Mouse (Mus musculus) frontal cortex, postnatal 14 days (tissue): ENCODE measurements at regions not wholly inside any gene's neighbourhood (a gene's known extent, or its start where the extent isn't known, plus 50 kb on each side); places are given as distances from the start of the nearest gene placed in this dataset.
"Not testable (repeated sequence)": the region's sequence is repeated elsewhere in the genome, so short reads cannot be mapped to it uniquely, and the experiment has no call there.

Source experiments
- DNase-seq, 2 experiments: peaks; one replicate each; pipeline ENCODE4 v3.0.0; 2022; ENCODE audit warnings: low spot score in 2 of 2

DNA sequence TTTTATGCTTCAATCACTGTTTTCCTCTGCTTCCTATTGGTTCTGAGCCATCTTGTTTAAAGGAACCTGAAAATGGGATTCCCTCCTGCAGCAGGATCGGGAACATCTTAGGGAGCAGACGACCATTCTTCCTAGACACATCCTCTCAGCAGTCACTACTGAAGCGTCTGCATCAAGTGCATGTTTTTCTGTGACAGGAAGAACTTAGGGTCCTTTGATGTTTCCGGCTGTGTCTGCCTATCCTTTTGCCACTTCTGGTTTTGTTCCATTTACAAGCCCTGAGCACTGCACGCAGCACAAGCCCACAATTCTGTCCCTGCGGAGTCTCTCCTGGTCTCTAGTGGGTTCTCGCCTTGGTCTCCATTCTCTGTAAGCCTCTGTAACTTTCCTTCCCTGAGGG, 163.9 kb upstream of the Zfp637 start:
- no peak for DNase-seq

DNA sequence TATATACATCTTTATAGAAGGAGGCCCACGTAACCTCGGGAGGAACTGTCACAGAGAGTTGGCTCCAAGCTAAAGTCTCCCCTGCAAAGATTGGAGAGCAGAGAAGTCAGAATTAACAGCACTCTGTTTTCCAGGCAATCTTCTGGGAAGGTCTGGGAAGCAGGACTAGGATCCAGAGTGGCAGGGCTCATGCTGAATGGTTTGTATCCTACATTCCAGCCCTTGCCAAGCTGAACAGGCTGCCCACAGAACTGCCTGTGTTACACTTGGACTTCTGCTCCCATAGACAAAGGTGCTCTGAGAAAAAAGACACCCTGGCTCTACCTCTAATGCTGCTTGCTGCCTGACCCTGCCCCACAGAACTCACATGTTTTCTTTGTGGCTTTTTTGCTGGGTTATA, 163.2 kb upstream of the Zfp637 start:
- DNase-seq: no peak

DNA sequence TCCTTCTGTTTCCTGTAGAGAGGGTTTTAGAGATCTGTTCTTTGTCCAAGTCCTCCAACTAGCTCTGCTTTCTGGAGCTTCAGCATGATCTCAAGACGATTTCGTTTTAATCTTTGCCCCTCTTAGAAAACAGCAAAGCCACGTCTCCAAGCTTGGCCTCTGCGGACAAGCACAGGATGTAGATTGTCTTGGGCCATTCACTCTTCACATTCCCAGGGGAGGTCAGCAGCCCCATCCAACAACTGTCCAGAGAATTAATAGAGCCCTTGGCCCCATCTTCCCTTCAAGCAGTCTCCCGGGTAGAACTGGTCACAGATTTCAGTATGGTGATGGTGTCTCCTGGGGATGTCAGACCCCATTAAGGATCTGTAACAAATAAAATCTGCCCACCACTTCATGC, 162.7 kb upstream of the Zfp637 start:
- no peak for DNase-seq

- DNase-seq: no peak
These were observed 162.1 kb upstream of the Zfp637 start for GRCm38 (mm10) chr6:117678877-117679276.

GRCm38 (mm10) chr6:117686212-117686611, 154.8 kb upstream of the Zfp637 start:
- DNase-seq: no peak

DNA sequence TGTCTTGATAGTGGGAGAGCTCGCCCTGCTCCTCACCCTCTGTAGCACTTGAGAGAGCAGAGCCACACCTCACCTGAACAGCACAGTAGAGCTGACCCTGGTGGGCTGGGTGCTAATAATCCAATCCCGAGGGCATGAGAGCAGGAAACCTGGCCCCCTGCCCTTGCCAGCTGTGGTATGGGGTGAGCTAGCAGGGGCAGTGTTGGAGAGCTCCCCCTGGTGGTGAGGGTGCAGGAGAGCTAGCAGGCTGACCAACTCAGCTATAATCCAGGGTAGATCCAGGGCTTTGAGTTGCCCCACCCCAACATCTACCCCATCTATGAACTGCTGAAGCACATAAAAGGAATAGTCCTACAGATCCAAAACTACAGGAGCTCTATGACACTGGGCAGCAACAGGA, 153.9 kb upstream of the Zfp637 start:
- DNase-seq: no peak

GRCm38 (mm10) chr6:117688664-117689178, 152.3 kb upstream of the Zfp637 start:
- no peak for DNase-seq

DNA sequence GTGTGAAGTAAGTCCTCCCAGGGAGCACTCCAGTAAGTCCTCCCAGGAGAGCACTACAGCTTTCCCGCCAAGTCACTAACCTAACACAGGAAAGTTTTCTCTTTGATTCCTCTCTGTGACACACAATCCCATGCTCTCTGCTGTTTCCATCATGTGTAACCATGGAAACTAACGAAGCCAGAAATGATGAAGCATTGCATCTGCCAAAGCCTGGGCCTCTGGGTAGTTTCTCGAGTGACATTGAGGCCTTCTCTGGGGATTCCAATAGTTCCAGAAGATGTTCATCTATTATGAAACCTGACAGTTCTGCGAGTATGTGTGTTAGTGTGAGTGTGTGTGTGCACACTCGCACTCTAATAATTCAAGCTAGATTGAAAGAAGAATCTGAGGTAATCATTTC, 140.7 kb upstream of the Zfp637 start:
- DNase-seq: no peak

- no peak for DNase-seq
These were observed 139.4 kb upstream of the Zfp637 start for GRCm38 (mm10) chr6:117701547-117701946.

GRCm38 (mm10) chr6:117706006-117706405, 135.0 kb upstream of the Zfp637 start:
- no peak for DNase-seq

GRCm38 (mm10) chr6:117709212-117709611, 131.8 kb upstream of the Zfp637 start:
- DNase-seq: no peak

DNA sequence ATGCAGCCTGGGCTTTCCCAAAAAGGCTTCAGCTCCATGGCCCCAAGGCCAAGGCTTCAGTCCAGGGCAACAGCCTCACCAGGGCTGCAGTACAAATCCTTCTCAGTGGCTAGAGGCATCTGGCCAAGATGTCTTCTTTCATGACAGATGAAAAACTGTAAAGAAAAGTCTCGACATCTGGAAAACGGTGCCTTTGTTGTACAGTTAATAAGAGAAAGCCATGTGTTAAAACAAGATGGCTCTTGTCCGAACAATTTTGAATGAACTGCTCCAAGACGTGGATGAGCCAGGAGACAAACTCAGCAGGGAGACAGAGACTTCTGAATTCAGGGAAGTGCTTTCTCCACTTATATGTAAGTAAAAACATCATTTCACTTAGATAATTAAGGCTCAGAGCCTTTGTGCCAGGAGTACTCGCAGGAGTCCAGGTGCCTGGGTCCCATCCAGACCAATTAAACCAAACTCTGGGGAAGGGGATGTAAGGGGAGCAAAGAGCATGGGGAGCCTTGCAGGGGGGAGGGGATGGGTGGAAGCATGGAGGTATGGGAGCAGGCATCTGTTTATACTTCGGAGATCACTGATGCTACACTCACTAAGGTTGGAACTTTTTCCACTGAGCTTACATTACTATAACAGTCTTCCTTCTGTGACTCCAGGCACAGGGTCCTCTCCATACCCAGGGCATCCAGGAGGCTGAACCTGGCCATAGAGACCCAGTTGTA, 125.8 kb upstream of the Zfp637 start:
- DNase-seq: no peak

GRCm38 (mm10) chr6:117716422-117716821, 124.6 kb upstream of the Zfp637 start:
- not testable (repeated sequence) for DNase-seq

DNA sequence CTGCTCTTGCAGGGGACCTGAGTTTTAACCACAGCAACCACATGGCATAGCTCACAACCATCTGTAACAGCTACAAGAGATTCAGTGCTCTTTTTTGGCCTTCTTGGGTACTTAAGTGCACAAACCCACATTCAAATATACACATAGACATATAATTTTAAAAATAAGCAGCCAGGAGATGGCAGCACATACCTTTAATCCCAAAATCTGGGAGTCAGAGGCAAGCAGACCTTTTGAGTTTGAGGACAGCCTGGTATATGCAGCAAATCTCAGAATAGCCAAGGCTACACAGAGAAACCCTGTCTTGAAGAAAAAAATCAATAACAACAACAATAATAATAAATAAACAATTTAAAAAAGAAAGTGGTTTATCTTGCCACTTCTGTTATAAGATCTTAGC, 88.6 kb upstream of the Zfp637 start:
- not testable (repeated sequence) for DNase-seq

DNA sequence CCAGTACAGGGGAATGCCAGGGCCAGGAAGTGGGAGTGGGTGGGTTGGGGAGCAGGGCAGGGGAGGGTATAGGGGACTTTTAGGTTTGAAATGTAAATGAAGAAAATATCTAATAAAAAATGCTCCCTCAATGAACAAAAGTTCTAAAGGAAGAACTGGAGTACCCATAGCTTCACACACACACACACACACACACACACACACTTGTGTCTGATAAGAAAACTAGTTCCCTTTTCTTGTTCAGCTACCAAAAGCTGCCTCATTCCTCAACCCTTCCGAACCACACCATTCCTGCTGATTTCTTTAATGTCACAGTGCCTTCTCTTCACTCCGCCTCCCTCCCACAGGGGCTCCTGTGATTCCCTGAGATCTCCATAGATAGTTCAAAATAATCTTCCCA, 85.3 kb upstream of the Zfp637 start:
- DNase-seq: not testable (repeated sequence)

GRCm38 (mm10) chr6:117756176-117756575, 84.8 kb upstream of the Zfp637 start:
- no peak for DNase-seq

DNA sequence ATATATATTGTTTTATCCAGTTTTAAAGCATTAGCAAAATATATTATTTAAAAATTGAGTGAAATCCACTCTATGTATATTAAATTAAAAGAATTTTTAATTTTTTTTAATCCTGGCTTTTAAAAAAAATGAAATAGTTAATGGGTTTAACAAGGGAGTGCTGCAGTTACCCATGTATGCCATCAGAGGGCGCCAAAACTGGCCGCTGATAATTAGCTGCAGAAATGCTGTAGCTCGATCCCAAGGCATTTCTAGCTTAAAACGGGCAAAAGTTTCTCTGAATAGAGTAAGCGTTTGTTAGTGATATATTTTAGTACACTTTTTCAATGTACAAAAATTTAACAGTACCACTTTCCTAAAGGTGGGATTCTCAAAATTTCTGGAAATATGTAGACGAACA, 82.5 kb upstream of the Zfp637 start:
- peak in 1 of 2 experiments; percentile 35 for DNase-seq

DNA sequence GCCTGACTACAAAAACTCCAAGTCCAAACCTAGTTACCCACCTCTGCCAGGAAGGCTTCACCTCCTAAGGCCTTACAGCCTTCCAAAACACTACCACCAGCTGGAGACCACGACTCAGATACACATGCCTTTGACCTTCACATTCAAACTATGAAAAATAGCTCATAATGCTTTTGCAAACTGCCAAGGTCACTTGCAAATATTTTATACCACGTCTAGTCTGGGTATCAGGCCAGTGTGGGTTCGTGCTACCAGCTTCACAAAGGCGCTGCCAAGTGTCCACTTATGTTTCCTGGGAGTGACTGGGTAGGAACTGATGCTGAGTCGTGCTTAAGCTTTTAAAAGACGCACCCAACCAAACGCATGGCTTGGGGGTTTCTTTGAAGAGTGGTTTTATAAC, 69.5 kb upstream of the Zfp637 start:
- no peak for DNase-seq

DNA sequence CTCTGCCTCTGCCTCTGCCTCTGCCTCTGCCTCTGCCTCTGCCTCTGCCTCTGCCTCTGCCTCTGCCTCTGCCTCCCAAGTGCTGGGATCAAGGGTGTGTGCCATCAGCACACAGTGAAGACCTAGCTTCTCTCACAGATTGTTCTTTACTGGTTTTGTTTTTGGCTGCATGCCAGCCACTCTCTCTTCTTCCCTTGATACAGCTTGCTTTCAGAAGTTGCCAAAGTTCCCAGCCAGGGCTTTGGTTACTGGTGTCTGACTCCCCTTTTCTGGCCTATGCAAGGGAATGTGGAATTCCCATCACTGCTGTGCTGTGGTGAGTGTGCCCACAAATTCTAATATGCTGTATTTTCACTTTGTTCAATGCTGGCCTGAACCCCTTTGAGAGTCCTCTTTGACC, 68.6 kb upstream of the Zfp637 start:
- no peak for DNase-seq

DNA sequence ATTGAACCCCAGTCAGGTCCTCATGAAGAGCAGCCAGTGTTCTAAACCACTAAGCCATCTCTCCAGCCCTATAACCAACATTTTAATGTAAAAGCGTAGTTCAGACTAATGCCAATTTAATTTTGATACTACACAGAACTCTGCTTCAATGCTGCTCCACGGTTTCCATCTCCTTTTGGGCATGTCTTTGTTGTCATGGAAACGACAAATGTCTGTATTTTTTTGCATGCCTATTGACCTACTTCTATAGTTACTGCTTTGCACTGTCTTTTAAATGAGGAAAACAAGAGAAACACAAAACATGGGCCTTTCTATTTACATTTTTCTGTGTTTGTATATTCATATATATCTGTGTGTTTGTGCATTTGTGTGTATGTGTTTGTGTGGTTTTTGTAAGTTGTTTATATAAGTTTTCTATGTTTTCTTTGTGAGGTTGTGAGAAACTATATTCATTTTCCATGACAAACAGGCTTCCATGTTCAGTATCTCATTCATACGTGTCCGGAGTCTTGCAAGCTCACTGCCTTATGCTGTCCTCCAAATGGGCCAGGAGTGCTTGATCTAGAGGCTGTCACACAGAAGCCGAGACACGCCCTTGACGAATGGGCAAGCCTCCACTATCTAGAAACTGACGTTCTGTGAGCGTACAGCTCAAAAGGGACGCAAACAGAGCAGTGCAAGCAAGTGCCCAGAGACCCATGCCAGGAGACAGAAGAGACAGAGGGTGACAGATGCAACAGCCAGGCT, 65.5 kb upstream of the Zfp637 start:
- no peak for DNase-seq

DNA sequence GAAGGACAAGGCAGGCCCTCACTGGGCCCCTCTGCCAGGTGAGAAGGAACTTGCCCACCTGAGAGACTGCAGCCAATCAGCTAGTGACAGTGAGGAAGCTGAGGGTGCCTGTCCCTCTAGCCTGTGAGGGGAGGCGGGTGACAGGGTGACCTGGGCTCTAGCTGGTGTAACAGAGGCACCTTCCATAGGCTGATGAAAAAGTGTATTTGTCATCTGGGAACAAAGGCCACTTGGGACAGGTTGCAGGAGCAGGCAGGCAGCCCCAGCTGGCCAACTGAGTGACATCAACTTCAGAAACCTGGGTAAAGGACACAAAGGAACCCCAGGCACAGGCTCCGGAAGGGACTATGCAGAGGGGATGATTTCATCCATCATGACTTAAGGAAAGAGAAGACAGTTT, 63.0 kb upstream of the Zfp637 start:
- no peak for DNase-seq

- no peak for DNase-seq
These were observed 62.5 kb upstream of the Zfp637 start for GRCm38 (mm10) chr6:117778481-117778880.

DNA sequence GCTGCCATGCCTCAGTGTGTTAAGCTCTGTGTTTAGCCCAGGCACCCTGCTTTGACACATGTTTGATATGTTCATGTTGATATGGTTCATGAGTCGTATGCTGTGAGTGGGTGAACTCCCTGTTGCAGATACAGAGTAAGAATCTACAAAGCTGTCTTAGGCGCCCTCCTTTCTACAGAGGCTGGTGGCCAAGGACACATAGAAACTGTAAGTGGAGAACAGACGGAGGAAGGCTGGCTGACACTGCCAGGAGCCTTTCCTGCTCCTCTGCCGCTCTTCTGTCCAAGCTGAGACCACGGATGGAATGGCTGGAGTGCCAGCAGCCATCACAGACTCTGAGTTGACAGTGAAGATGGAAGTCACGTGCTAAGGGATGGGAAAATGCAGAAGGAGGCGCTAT, 62.0 kb upstream of the Zfp637 start:
- no peak for DNase-seq
